Mouse (Mus musculus) stomach, embryonic 16.5 days (tissue): ENCODE data around the gene Zfp988. TPM values are rescaled to one million over a fixed set of nuclear protein-coding genes. Genes with fewer than 3 reads are reported as not detected.
A peak's percentile ranks its signal among the peaks of the same experiment; 100 is the strongest.
"Not testable (repeated sequence)": the region's sequence is repeated elsewhere in the genome, so short reads cannot be mapped to it uniquely, and the experiment has no call there.

ENCODE experiments used
- ATAC-seq: fragments of 200-750 bp; cut with Nextera tagmentation; 2 replicates; pipeline ENCODE4 v1.8.0; 2017; ENCODE audit warnings: moderate number of reproducible peaks, moderate TSS enrichment; ENCODE audit not compliant: insufficient read depth, low FRiP score
- H3K27ac ChIP-seq: fragments of 300-500 bp; sonication (generic); 2 replicates; pipeline ENCODE4 v1.5.1; 2014; ENCODE audit warnings: low read length
- H3K27me3 ChIP-seq: fragments of 300-500 bp; sonication (generic); 2 replicates; pipeline ENCODE4 v1.6.1; 2014; ENCODE audit warnings: low read length, control low read depth, mixed read lengths; ENCODE audit not compliant: control insufficient read depth, insufficient read depth
- H3K36me3 ChIP-seq: fragments of 300-500 bp; sonication (generic); 2 replicates; pipeline ENCODE4 v1.6.1; 2014; ENCODE audit warnings: low read length; ENCODE audit not compliant: control insufficient read depth, insufficient read depth
- H3K4me1 ChIP-seq: fragments of 300-500 bp; sonication (generic); 2 replicates; pipeline ENCODE4 v1.6.1; 2014; ENCODE audit warnings: low read length, control low read depth, mixed read lengths; ENCODE audit not compliant: control insufficient read depth, insufficient read depth
- H3K4me2 ChIP-seq: fragments of 300-500 bp; sonication (generic); 2 replicates; pipeline ENCODE4 v1.6.1; 2014; ENCODE audit warnings: low read depth, low read length, mixed read lengths
- H3K4me3 ChIP-seq: fragments of 300-500 bp; sonication (generic); replicated peaks from 2 replicates; pipeline ENCODE4 v1.5.1; 2014; ENCODE audit warnings: mild to moderate bottlenecking, low read length
- H3K9ac ChIP-seq: fragments of 300-500 bp; sonication (generic); 2 replicates; pipeline ENCODE4 v1.6.1; 2014; ENCODE audit warnings: low read length
- H3K9me3 ChIP-seq: fragments of 300-500 bp; sonication (generic); replicated peaks from 2 replicates; pipeline ENCODE4 v1.6.1; 2016; ENCODE audit warnings: low read length, control low read depth; ENCODE audit not compliant: control insufficient read depth
- WGBS: fragments of 180-500 bp; shearing (Covaris S2); extraction: QIAGEN DNeasy Blood & Tissue Kit; methylation state at CpG from one replicate; pipeline ENCODE4 v1.1.7; 2014; 5-methylcytosine and 5-hydroxymethylcytosine counted together
- polyA plus RNA-seq: library from polyadenylated mRNA; unstranded; fragments of >200 nt; fragmentation: Nextera tagmentation; extraction: Ambion mirVana; gene quantifications from 2 replicates; pipeline ENCODE4 v1.2.1, GENCODE M21; 2015

Zfp988 gene
- polyA plus RNA-seq, 1 experiment from 2014 or later, result 0.18 TPM

DNA sequence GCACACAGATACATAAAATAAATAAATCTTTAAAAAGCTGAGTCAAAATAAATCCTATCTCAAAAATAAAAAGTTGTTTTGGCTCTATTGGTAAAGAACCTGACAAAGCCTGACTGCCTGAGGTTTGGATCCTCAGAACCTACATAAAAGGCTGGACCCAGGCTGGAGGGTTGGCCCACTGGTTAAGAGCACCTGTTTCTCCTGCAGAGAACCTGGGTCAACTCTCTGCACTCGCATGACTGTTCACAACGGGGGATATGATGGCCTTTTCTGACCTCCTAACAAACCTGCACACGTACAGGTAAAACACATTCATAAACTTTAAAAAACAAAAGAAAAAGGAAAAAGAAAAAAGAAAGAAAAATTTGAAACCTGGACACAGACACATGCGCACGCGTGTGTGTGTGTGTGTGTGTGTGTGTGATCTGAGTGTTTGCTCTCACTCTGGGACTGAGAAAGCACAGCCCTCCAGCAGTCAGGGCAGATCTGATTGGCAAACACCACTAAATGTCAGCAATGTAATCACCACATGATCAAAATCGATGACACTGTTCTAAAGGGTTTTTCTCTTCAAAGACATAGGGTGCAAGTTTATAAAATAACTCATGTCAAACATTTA lies 34.2 kb downstream of the Zfp988 start:
- H3K27me3 ChIP-seq, H3K4me2 ChIP-seq, H3K9ac ChIP-seq, H3K36me3 ChIP-seq, H3K4me3 ChIP-seq, H3K27ac ChIP-seq, ATAC-seq, H3K4me1 ChIP-seq: not testable (repeated sequence)
- 70% methylated on average over 7 of the region's 7 CpGs for WGBS
- peaks cover 53% of the 10 kb centered on the region for H3K9me3 ChIP-seq

DNA sequence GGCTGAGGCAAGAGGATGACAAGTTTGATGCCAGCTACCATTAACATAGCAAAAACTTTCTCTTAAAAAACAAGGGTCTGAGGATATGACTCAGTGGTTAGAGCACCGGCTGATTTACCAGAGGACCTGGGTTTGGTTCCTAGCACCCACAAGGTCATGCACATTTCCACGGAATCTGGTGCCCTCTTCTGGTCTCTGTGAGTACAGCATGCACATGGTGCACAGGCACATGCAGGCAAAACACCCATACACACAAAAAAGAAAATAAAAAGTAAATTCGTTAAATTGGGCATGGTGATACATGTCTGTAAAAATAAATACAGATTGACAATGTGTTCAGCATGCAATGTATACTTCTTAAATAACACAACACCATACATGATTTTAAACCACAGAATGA lies 34.8 kb downstream of the Zfp988 start:
- not testable (repeated sequence) for H3K27ac ChIP-seq, H3K9ac ChIP-seq, H3K36me3 ChIP-seq, H3K4me2 ChIP-seq, H3K4me3 ChIP-seq, H3K4me1 ChIP-seq, H3K27me3 ChIP-seq, ATAC-seq
- peaks cover 49% of the 10 kb centered on the region for H3K9me3 ChIP-seq
- 66% methylated on average over 3 of the region's 3 CpGs for WGBS

DNA sequence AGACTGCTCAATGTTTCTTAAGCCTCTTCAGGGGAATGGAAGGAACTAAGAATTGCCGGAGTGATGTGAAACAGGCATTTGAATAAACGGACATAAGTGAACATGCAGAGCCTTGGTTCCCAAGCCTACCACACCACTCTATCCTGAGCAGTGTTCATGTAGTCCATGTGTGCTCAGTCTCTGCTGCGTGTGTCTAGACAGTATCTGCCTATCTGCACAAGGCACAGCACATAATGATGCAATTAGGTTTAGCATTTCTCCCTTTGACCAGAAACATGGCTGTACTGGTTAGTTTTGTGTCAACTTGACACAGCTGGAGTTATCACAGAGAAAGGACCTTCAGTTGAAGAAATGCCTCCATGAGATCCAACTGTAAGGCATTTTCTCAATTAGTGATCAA lies 35.4 kb downstream of the Zfp988 start:
- H3K27ac ChIP-seq, ATAC-seq, H3K36me3 ChIP-seq, H3K27me3 ChIP-seq, H3K9ac ChIP-seq, H3K4me2 ChIP-seq, H3K4me1 ChIP-seq, H3K4me3 ChIP-seq: not testable (repeated sequence)
- WGBS, result 81% methylated on average over 3 of the region's 3 CpGs
- peaks cover 43% of the 10 kb centered on the region for H3K9me3 ChIP-seq

DNA sequence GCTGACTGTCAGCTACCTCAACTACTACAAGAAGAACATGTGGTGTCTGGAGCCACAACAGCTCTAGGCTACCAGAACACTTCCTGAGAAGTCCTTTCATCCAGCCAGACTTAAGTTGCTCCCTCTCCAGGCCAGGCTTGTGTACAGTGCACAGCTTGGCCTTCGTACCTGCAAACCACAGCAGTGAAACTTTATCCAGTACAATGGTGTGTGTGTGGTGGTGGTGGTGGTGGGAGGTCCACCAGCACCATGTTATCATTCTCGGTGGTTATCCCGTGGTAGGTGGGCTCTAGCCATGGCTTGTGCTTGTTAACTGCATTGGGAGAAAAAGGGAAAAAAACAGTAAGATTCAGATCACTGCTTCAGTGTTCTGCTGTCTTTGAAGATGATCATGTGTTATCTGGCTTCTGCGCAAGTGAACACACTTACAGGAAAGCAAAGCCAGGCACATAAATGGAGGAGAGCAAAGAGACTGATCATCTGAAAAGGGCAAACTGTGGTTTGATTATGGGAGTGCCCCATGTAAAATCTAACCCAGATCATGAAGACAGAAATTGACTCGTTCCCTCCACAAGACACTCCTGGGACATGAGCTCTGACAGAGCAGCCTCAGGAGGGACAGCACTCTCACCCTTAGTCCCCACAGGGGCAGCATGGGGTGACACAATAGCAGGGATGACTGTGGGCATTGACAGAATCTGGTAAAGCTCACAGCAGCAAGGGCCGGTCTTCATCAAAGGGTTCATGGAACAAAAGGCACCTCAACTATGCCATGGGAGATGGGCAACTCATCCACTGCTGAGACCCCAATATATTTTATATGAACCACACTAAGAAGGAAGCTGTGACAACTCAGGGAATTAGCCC lies 37.8 kb downstream of the Zfp988 start:
- peak; percentile 90 for ATAC-seq
- H3K9me3 ChIP-seq, result peaks cover 30% of the 10 kb centered on the region
- WGBS, result 76% methylated on average over 6 of the region's 6 CpGs
- not testable (repeated sequence) for H3K9ac ChIP-seq, H3K4me2 ChIP-seq, H3K4me3 ChIP-seq, H3K27ac ChIP-seq, H3K27me3 ChIP-seq, H3K36me3 ChIP-seq, H3K4me1 ChIP-seq

DNA sequence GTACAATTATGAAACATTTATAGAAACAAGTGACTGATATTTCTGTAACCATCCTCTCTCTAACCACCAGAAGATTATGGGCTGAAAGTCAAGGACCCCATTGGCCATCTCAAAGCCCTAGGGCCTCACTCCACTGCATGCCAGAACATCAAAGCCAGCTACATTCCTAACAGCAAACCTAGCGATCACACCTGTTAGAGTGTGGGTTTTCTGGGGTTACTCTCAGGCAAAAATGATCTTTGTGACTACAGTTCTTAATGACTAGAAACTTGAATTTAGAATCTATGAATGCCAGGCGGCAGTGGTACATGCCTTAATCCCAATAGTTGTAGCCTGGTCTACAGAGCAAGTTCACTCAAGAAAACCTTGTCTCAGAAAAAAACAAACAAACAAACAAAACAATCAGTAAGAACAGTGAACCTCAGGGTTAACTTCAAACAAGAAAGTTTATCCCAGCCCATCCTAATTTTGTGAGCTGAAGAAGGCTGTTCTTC lies 39.6 kb downstream of the Zfp988 start:
- H3K4me3 ChIP-seq, H3K4me1 ChIP-seq, H3K27ac ChIP-seq, H3K36me3 ChIP-seq, H3K27me3 ChIP-seq, H3K4me2 ChIP-seq, H3K9ac ChIP-seq: not testable (repeated sequence)
- H3K9me3 ChIP-seq, result peaks cover 31% of the 10 kb centered on the region
- 82% methylated on average over 2 of the region's 2 CpGs for WGBS
- 0 out of 2 replicates have a peak, but pooled peaks have one; percentile 10 for ATAC-seq

DNA sequence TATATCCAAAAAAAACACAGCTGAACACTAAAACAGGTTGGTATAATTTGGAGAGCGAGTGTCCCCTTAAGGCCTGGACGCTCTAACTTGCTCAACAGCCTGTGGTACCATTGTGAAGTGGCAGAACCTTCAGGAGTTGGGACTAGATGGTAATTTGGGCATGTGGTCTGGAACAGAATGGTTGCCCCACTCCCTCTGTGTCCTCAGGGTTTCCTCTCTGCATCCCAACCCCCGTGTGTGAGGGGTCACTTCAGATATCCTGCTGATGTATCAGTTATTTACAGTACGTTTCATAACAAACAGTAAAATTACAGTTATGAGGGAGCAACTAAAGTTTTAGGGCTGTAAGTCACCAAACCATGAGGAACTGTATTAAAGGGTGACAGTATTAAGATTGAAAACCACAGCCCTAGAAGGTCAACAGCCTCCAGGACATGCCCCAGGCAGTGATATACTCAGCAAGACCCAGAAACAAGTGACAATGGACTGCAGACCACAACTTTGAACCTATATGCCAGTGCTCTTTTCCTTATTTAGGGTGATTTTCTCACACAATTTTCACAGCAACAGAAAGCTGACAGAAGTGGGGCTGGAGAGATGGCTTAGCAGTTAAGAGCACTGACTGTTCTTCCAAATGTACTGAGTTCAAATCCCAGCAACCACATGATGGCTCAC lies 41.0 kb downstream of the Zfp988 start:
- H3K4me1 ChIP-seq, H3K36me3 ChIP-seq, H3K27ac ChIP-seq, H3K27me3 ChIP-seq, H3K9ac ChIP-seq, ATAC-seq, H3K4me2 ChIP-seq, H3K4me3 ChIP-seq: not testable (repeated sequence)
- WGBS, result 62% methylated on average over 4 of the region's 4 CpGs
- H3K9me3 ChIP-seq, result peaks cover 35% of the 10 kb centered on the region

DNA sequence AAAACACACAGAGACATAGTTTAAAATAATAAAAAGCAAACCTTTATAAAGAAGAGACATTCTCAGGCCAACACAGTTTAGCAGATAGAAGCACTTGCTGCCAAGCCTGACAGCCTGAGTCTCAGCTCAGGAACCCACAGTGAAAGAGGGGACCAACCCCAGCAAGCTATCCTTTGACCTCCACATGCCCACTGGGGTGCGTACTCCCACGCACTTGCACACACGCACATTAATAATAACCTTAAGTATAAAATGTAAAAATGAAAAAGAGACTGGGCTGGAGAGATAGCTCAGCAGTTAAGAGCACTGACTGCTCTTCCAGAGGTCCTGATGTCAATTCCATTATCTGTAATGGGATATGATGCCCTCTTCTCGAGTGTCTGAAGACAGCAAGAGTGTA lies 41.8 kb downstream of the Zfp988 start:
- H3K4me3 ChIP-seq, H3K9ac ChIP-seq, H3K4me1 ChIP-seq, H3K4me2 ChIP-seq, H3K36me3 ChIP-seq, H3K27me3 ChIP-seq, H3K27ac ChIP-seq, ATAC-seq: not testable (repeated sequence)
- peaks cover 35% of the 10 kb centered on the region for H3K9me3 ChIP-seq
- 58% methylated on average over 4 of the region's 4 CpGs for WGBS

DNA sequence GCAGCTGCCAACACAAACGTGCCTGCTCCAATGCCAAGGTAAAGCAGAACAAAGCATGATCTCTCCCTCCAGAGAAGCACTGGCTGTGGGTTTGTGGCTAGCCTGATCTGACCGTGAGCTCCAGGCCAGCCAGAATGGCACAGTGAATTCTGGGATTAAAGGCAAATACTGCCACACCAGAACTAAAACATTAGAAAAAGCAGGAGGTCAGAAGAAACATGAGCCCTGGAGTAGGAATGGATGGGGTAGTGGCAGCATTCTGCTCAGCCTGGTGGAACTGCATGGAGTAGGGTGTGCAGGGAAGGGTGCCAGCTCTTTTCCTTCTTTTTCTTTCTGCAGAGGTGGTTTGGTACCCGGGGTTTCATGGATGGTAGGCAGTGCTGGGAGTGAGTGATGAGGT lies 42.4 kb downstream of the Zfp988 start:
- H3K4me2 ChIP-seq, H3K4me3 ChIP-seq, H3K9ac ChIP-seq, ATAC-seq, H3K27me3 ChIP-seq, H3K27ac ChIP-seq, H3K36me3 ChIP-seq, H3K4me1 ChIP-seq: not testable (repeated sequence)
- 63% methylated on average over 1 of the region's 3 CpGs for WGBS
- peaks cover 35% of the 10 kb centered on the region for H3K9me3 ChIP-seq

DNA sequence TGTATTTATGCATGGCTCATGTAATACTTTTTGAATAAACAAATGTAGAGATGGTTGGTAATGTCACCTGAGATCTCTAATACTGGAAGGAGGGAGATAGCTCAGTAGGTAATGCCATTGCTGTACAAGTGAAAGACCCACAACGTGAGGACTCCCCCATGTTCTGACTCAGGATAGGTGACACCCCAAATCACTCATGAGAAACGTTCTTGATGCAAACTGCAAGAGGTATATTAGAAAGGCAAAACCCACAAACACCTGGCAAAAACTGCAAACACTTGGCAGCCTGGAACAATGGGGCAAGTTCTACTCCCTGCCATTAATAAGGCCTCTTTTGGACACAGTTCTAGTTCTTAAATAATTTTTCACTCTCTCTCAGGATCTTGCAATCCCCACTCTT lies 42.9 kb downstream of the Zfp988 start:
- H3K9me3 ChIP-seq, result peaks cover 31% of the 10 kb centered on the region
- WGBS, result 73% methylated on average over 2 of the region's 2 CpGs
- H3K9ac ChIP-seq, H3K4me3 ChIP-seq, H3K27ac ChIP-seq, H3K4me1 ChIP-seq, ATAC-seq, H3K4me2 ChIP-seq, H3K36me3 ChIP-seq, H3K27me3 ChIP-seq: not testable (repeated sequence)
